ENCODE assay signal across 8 mouse cellular contexts in the genomic region with DNA sequence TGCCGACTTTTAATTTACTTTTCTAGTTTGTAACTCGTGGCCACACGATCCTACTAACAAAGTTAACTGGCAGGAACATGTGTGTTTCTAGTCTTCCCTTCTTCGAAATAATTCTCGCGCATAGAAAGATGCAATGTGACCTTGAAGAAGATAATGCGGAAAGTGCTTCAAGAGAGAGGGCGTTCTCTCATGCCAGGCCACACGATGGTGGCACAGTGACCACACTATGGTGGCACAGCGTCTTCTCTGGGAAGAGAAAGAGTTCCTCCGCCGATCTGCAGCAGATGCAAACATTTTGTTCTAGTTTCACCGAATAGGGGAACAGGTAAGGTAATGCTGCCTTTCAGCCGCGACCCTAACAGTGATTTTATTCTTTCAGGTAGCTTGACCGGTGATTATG.
A peak's percentile ranks its signal among the peaks of the same experiment; 100 is the strongest.
DNase-seq lines count a peak whose midpoint lies in the region; ATAC-seq and TF ChIP-seq lines count a peak whose summit lies in the region.

No protein-coding gene starts in this region.

- no peak overlapping the region for H3K9ac ChIP-seq in liver, embryonic 14.5 days (replicated peaks)

- H3K27ac ChIP-seq in testis, adult 2 months (ENCODE audit: control insufficient read depth, insufficient read depth, low read depth, low read length), result no peak overlapping the region
- no peak overlapping the region for H3K27ac ChIP-seq in liver, embryonic 14.5 days

- WGBS in liver, embryonic 14.5 days (ENCODE audit: insufficient replicate concordance), result 38% methylated on average over 16 of the region's 16 CpGs

- H3K27me3 ChIP-seq in testis, adult 2 months (ENCODE audit: control insufficient read depth, insufficient read depth, low read length), result no peaks in the 10 kb centered on the region
- H3K27me3 ChIP-seq in liver, embryonic 14.5 days (ENCODE audit: control insufficient read depth, insufficient read depth, low read length), result no peaks in the 10 kb centered on the region

- intact Hi-C loops in gastrocnemius, postnatal 14 days (cut with DNase I; ENCODE audit: low total_unique reads), result no loop called here

- DNase-seq in frontal cortex, adult 2 months (ENCODE audit: extremely low spot score in 1 of 2, low spot score in 1 of 2), result no peak
- no peak for DNase-seq in testis, postnatal 14 days (ENCODE audit: low spot score)
- DNase-seq in liver, embryonic 14.5 days (ENCODE audit: low read depth in 3 of 3, low spot score in 3 of 3), result no peak
- DNase-seq in adipocyte (ENCODE audit: low spot score), result no peak
- no peak for DNase-seq in thymus, postnatal 36 days
- no peak for DNase-seq in gastrocnemius, postnatal 14 days

- H3K4me1 ChIP-seq in testis, adult 2 months (ENCODE audit: control insufficient read depth, insufficient read depth, low read length), result peaks cover 4% of the 10 kb centered on the region
- no peaks in the 10 kb centered on the region; a peak in 1 of 4 replicates for H3K4me1 ChIP-seq in liver, embryonic 14.5 days (replicated peaks; ENCODE audit: control insufficient read depth in 2 of 2, insufficient read depth in 2 of 2, low read length in 1 of 2)

- no peak for TF ChIP-seq CTCF in testis, adult 2 months (IDR thresholded peaks at IDR 0.05; ENCODE audit: control insufficient read depth, insufficient read depth, insufficient replicate concordance, low read depth, low read length)
- no peak for TF ChIP-seq CTCF in liver, embryonic 14.5 days (IDR thresholded peaks at IDR 0.05; ENCODE audit: low read depth)

- peak overlapping the region; percentile 25; the same call in 1 of the 2 replicates for H3K4me3 ChIP-seq in testis, adult 2 months (ENCODE audit: control insufficient read depth, low read depth, low read length)
- peak overlapping the region in 1 of 2 experiments; percentile 10; a peak in 1 of 4 replicates for H3K4me3 ChIP-seq in liver, embryonic 14.5 days (ENCODE audit: insufficient read depth in 1 of 2, low read depth in 2 of 2, low read length in 2 of 2)

- peak; percentile 50; the same call in 1 of the 2 replicates for ATAC-seq in frontal cortex, adult (ENCODE audit: low TSS enrichment)
- ATAC-seq in liver, embryonic 14.5 days (ENCODE audit: insufficient read depth), result no peak

- TF ChIP-seq EP300 in liver, embryonic 14.5 days (IDR thresholded peaks at IDR 0.05; ENCODE audit: low read depth), result no peak

- H3K36me3 ChIP-seq in testis, adult 2 months (ENCODE audit: control insufficient read depth, insufficient read depth, low read length), result no peaks in the 10 kb centered on the region
- H3K36me3 ChIP-seq in liver, embryonic 14.5 days (replicated peaks; ENCODE audit: control insufficient read depth, insufficient read depth, low read depth), result no peaks in the 10 kb centered on the region

- H3K9me3 ChIP-seq in liver, embryonic 14.5 days (ENCODE audit: control insufficient read depth, low read length), result no peaks in the 10 kb centered on the region

- no peak for TF ChIP-seq POLR2A in testis, adult 2 months (IDR thresholded peaks at IDR 0.05; ENCODE audit: control insufficient read depth, low read depth, low read length)

- H3K4me2 ChIP-seq in liver, embryonic 14.5 days (ENCODE audit: low read depth), result peak overlapping the region; percentile 56
